Comparison of ENCODE assay signal across 23 mouse cellular contexts in the genomic region with DNA sequence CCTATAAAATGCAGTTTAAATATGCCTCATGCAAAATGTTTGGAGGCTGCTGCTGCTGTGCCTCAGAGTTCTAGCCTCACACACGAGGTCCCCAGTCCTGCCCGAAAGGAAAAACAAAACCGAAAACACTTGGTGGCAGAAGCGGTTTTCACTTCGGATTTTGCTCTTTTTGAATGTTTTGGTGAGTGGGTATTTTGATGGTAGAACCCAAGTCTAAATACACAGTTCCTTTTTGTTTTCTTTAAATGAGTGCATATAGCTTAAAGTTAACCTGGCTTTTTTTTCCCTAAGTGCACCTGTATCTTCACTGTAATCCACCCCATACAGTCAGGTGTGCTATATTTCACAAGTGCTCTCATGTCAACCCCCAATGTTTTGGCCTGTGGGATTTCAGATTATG.
DNase-seq lines count a peak whose midpoint lies in the region; ATAC-seq and TF ChIP-seq lines count a peak whose summit lies in the region.
"Had no signal": no experiment of that assay in that cellular context is flagged by ENCODE, and none has a peak within 500 bp of the region (broad histone marks: within the 10 kb centered on the region; RNA-seq: fewer than 3 reads in every experiment).

No protein-coding gene starts in this region.

- no peak for ATAC-seq in midbrain, postnatal 0 days (ENCODE audit: low FRiP score)
- ATAC-seq: activated CD4-positive, CD25-positive, alpha-beta regulatory T cell, adult 4 months; CD4-positive, CD25-positive, alpha-beta regulatory T cell, adult 4 months; Patski had no signal

- no peak for TF ChIP-seq CTCF in layer of hippocampus, adult 2 months (conservative IDR thresholded peaks at IDR 0.05)
- TF ChIP-seq CTCF in left cerebral cortex, adult 2 months (IDR thresholded peaks at IDR 0.05), result no peak
- TF ChIP-seq CTCF in CH12.LX (conservative IDR thresholded peaks at IDR 0.05 in 1 of 2, IDR thresholded peaks at IDR 0.05 in 1 of 2; ENCODE audit: low read depth in 2 of 2, low read length in 2 of 2), result no peak
- TF ChIP-seq CTCF in midbrain, postnatal 0 days (IDR thresholded peaks at IDR 0.05), result no peak

- no peaks in the 10 kb centered on the region; the same call in 1 of the 2 replicates for H3K79me2 ChIP-seq in CH12.LX (replicated peaks; ENCODE audit: control insufficient read depth, extremely low read depth, insufficient read depth, poor library complexity, severe bottlenecking)

- intact Hi-C loops in left cerebral cortex, adult 2 months (cut with DNase I), result no loop called here

- H3K4me3 ChIP-seq in layer of hippocampus, adult 2 months, result no peak overlapping the region
- H3K4me3 ChIP-seq in left cerebral cortex, adult 2 months, result no peak overlapping the region
- H3K4me3 ChIP-seq in CH12.LX (replicated peaks in 1 of 3; ENCODE audit: low read depth in 2 of 3, low read length in 2 of 3, poor library complexity in 1 of 3), result no peak overlapping the region
- no peak overlapping the region for H3K4me3 ChIP-seq in midbrain, postnatal 0 days (ENCODE audit: low read depth, low read length)

- H3K4me1 ChIP-seq in CH12.LX (ENCODE audit: control insufficient read depth in 1 of 2, insufficient read depth in 2 of 2), result peaks cover 13 to 59% of the 10 kb centered on the region in 2 experiments
- no peaks in the 10 kb centered on the region for H3K4me1 ChIP-seq in midbrain, postnatal 0 days (ENCODE audit: insufficient read depth, low read length)

- dilution Hi-C loops in CH12.LX (cut with MboI; ENCODE audit: extremely low pct_ligation_motif_present, extremely low pct_unique_long_range_greater_than_20kb, low sequenced_read_pairs), result no loop called here

- H3K9ac ChIP-seq in CH12.LX (ENCODE audit: insufficient read depth, low read depth), result no peak overlapping the region
- no peak overlapping the region for H3K9ac ChIP-seq in midbrain, postnatal 0 days (replicated peaks; ENCODE audit: low read length, poor library complexity, severe bottlenecking)

- in situ Hi-C loops in CH12.LX (cut with MboI; ENCODE audit: low pct_ligation_motif_present, low pct_unique_long_range_greater_than_20kb, low sequenced_read_pairs), result no loop called here

- H3K36me3 ChIP-seq in CH12.LX (replicated peaks in 1 of 2; ENCODE audit: control insufficient read depth in 1 of 2, insufficient read depth in 1 of 2, low read length in 1 of 2), result peaks cover 0 to 30% of the 10 kb centered on the region in 2 experiments
- no peaks in the 10 kb centered on the region for H3K36me3 ChIP-seq in midbrain, postnatal 0 days (ENCODE audit: insufficient read depth, low read length)
- H3K36me3 ChIP-seq: G1E had no signal

- no peaks in the 10 kb centered on the region for H3K9me3 ChIP-seq in CH12.LX (replicated peaks; ENCODE audit: low read length)
- H3K9me3 ChIP-seq in midbrain, postnatal 0 days (ENCODE audit: low read length), result no peaks in the 10 kb centered on the region

- TF ChIP-seq POLR2A in CH12.LX (IDR thresholded peaks at IDR 0.05; ENCODE audit: low read depth, low read length), result no peak

- TF ChIP-seq EP300 in CH12.LX (IDR thresholded peaks at IDR 0.05; ENCODE audit: low read length), result peak; percentile 65

- DNase-seq in layer of hippocampus, adult 2 months (ENCODE audit: low spot score in 2 of 2), result no peak
- DNase-seq in layer of hippocampus, postnatal 10 days (ENCODE audit: low spot score in 2 of 2), result no peak
- no peak for DNase-seq in left cerebral cortex, adult 2 months (ENCODE audit: extremely low spot score in 1 of 2, low spot score in 2 of 2)
- no peak for DNase-seq in left cerebral cortex, adult 18-20 months (ENCODE audit: low spot score in 2 of 2)
- DNase-seq in CH12.LX (ENCODE audit: extremely low read depth), result no peak
- peak; percentile 48 for DNase-seq in induced T-regulatory cell, adult 2 months (ENCODE audit: low read depth)
- no peak for DNase-seq in adrenal gland, adult (ENCODE audit: inconsistent age in 2 of 2, low spot score in 1 of 2)
- no peak for DNase-seq in midbrain, postnatal 0 days (ENCODE audit: low spot score)
- DNase-seq: adrenal gland, adult 2 months; adrenal gland, adult 8-10 months; adrenal gland, postnatal 10 days; adrenal gland, postnatal 14 days; adrenal gland, postnatal 25 days; adrenal gland, postnatal 36 days; B cell, adult 2 months; cerebellum, adult 11 months; cerebellum, adult 11-12 months; cerebellum, adult 18-20 months; cerebellum, adult 2 months had no signal

- WGBS in midbrain, postnatal 0 days, result 93% methylated on average over 5 of the region's 5 CpGs

- peak overlapping the region; percentile 18; the same call in 1 of the 2 replicates for H3K27ac ChIP-seq in layer of hippocampus, adult 2 months
- peak overlapping the region; percentile 57; the same call in 1 of the 2 replicates for H3K27ac ChIP-seq in left cerebral cortex, adult 2 months
- H3K27ac ChIP-seq in CH12.LX (ENCODE audit: insufficient read depth, low read depth), result no peak overlapping the region
- H3K27ac ChIP-seq in midbrain, postnatal 0 days (ENCODE audit: low read depth, low read length), result no peak overlapping the region

- no peak for TF ChIP-seq RAD21 in CH12.LX (IDR thresholded peaks at IDR 0.05; ENCODE audit: low read depth, low read length)

- H3K4me2 ChIP-seq in CH12.LX (ENCODE audit: insufficient read depth, low read depth, poor library complexity, severe bottlenecking), result peak overlapping the region; percentile 49; the same call in 1 of the 2 replicates
- H3K4me2 ChIP-seq in midbrain, postnatal 0 days (ENCODE audit: low read depth, low read length, poor library complexity, severe bottlenecking), result no peak overlapping the region

- no peaks in the 10 kb centered on the region for H3K27me3 ChIP-seq in CH12.LX (replicated peaks)
- no peaks in the 10 kb centered on the region for H3K27me3 ChIP-seq in midbrain, postnatal 0 days (ENCODE audit: insufficient read depth, low read length)
- H3K27me3 ChIP-seq: Patski had no signal

TF ChIP-seq in CH12.LX, 34 proteins besides CTCF, POLR2A, EP300 and RAD21:
- TF ChIP-seq NRF1 (IDR thresholded peaks at IDR 0.05; ENCODE audit: low read depth, low read length) (no peak), RCOR1 (conservative IDR thresholded peaks at IDR 0.05; ENCODE audit: low read depth, low read length) (no peak; the same call in 1 of the 2 replicates), E2F4 (IDR thresholded peaks at IDR 0.05; ENCODE audit: insufficient replicate concordance, low read depth, low read length) (no peak), USF2 (conservative IDR thresholded peaks at IDR 0.05; ENCODE audit: low read depth, low read length) (no peak), MAX (IDR thresholded peaks at IDR 0.05; ENCODE audit: low read length) (no peak), ZKSCAN1 (IDR thresholded peaks at IDR 0.05; ENCODE audit: borderline replicate concordance, low read depth, low read length) (no peak), TCF12 (IDR thresholded peaks at IDR 0.05; ENCODE audit: low read depth, low read length) (peak; percentile 39; the same call in 1 of the 2 replicates), MXI1 (IDR thresholded peaks at IDR 0.05; ENCODE audit: low read depth, low read length) (0 out of 2 replicates have a peak, but pooled peaks have one; percentile 15), NELFE (IDR thresholded peaks at IDR 0.05; ENCODE audit: low read depth, low read length) (no peak), BHLHE40 (IDR thresholded peaks at IDR 0.05; ENCODE audit: low read depth, low read length) (no peak; the same call in 1 of the 2 replicates), ETS1 (conservative IDR thresholded peaks at IDR 0.05; ENCODE audit: low read depth, low read length) (no peak), MEF2A (IDR thresholded peaks at IDR 0.05; ENCODE audit: borderline replicate concordance, low read depth, low read length) (peak; percentile 37), USF1 (IDR thresholded peaks at IDR 0.05; ENCODE audit: low read depth, low read length) (no peak), PAX5 (IDR thresholded peaks at IDR 0.05; ENCODE audit: low read length) (no peak), ZMIZ1 (IDR thresholded peaks at IDR 0.05; ENCODE audit: low read depth, low read length) (no peak), ZNF384 (IDR thresholded peaks at IDR 0.05; ENCODE audit: low read depth, low read length) (peak; percentile 39; the same call in 1 of the 2 replicates), MAFK (IDR thresholded peaks at IDR 0.05; ENCODE audit: insufficient replicate concordance, low read length) (0 out of 2 replicates have a peak, but pooled peaks have one; percentile 28), ZC3H11A (IDR thresholded peaks at IDR 0.05; ENCODE audit: low read depth, low read length) (no peak), KAT2A (IDR thresholded peaks at IDR 0.05; ENCODE audit: insufficient replicate concordance, low read length) (no peak), UBTF (IDR thresholded peaks at IDR 0.05; ENCODE audit: low read depth, low read length) (no peak), MYC (IDR thresholded peaks at IDR 0.05; ENCODE audit: low read depth, low read length) (no peak), JUND (conservative IDR thresholded peaks at IDR 0.05; ENCODE audit: low read depth, low read length) (no peak; the same call in 1 of the 2 replicates), MAZ (IDR thresholded peaks at IDR 0.05; ENCODE audit: low read depth, low read length) (no peak), ELF1 (IDR thresholded peaks at IDR 0.05; ENCODE audit: low read depth, low read length) (no peak), SMC3 (IDR thresholded peaks at IDR 0.05; ENCODE audit: low read depth, low read length) (no peak), IRF4 (IDR thresholded peaks at IDR 0.05; ENCODE audit: low read depth, low read length) (peak; percentile 80), TBP (conservative IDR thresholded peaks at IDR 0.05; ENCODE audit: low read depth, low read length) (no peak), JUN (IDR thresholded peaks at IDR 0.05; ENCODE audit: insufficient read depth, low read depth, low read length) (no peak), POLR2AphosphoS2 (IDR thresholded peaks at IDR 0.05; ENCODE audit: low read depth, low read length) (no peak), GABPA (IDR thresholded peaks at IDR 0.05; ENCODE audit: insufficient replicate concordance, low read depth, low read length) (no peak), CHD2 (IDR thresholded peaks at IDR 0.05; ENCODE audit: low read length) (no peak), HCFC1 (IDR thresholded peaks at IDR 0.05; ENCODE audit: low read depth, low read length) (no peak), CHD1 (IDR thresholded peaks at IDR 0.05; ENCODE audit: low read depth, low read length) (no peak), SIN3A (IDR thresholded peaks at IDR 0.05; ENCODE audit: low read length) (no peak)

Comparison
In these comparisons a context has a peak if more than half of its experiments do, and no peak if none do; other contexts are left out.
1. H3K27ac ChIP-seq: peak in layer of hippocampus, adult 2 months (single experiment) and left cerebral cortex, adult 2 months (single experiment); none in CH12.LX (single experiment) and midbrain, postnatal 0 days (single experiment).